Mouse (Mus musculus): Measurements from ENCODE around the gene Dop1b. TPM values are rescaled to one million over a fixed set of nuclear protein-coding genes. Genes with fewer than 3 reads are reported as not detected.
A peak's percentile ranks its signal among the peaks of the same experiment; 100 is the strongest.
"Not testable (repeated sequence)": the region's sequence is repeated elsewhere in the genome, so short reads cannot be mapped to it uniquely, and the experiment has no call there.

Gene Dop1b
- polyA plus RNA-seq, 1 experiment from 2014 or later, result 15.6 TPM

- WGBS, result 25% methylated on average over 13 of the region's 13 CpGs
- Histone ChIP-seq H3K9ac (ENCODE audit: low read length) (no peak overlapping the region), H3K4me2 (ENCODE audit: low read length) (peak overlapping the region; percentile 88), H3K36me3 (ENCODE audit: control insufficient read depth, insufficient read depth, low read length) (no peaks in the 10 kb centered on the region), H3K27me3 (replicated peaks; ENCODE audit: control insufficient read depth, insufficient read depth, low read length) (peaks cover 46% of the 10 kb centered on the region), H3K27ac (ENCODE audit: low read depth) (no peak overlapping the region), H3K4me1 (replicated peaks; ENCODE audit: control insufficient read depth, insufficient read depth, low read length) (peaks cover 8% of the 10 kb centered on the region; the same call in 1 of the 2 replicates), H3K9me3 (ENCODE audit: control insufficient read depth, low read length) (no peaks in the 10 kb centered on the region), H3K4me3 (ENCODE audit: low read depth, low read length) (peak overlapping the region; percentile 39)
- DNase-seq (ENCODE audit: low spot score), result no peak
- no peak for ATAC-seq (replicated peaks; ENCODE audit: low FRiP score, low TSS enrichment, low read depth)
These were observed 29.5 kb upstream of the Dop1b start for GRCm38 (mm10) chr16:93682156-93682688.

- ATAC-seq (replicated peaks; ENCODE audit: low FRiP score, low TSS enrichment, low read depth) (peak; percentile 86), DNase-seq (ENCODE audit: low spot score) (peak; percentile 83)
- Histone ChIP-seq H3K4me2 (ENCODE audit: low read length) (peak within 1 kb of the TSS; percentile 88), H3K27ac (ENCODE audit: low read depth) (no peak within 1 kb of the TSS), H3K4me1 (replicated peaks; ENCODE audit: control insufficient read depth, insufficient read depth, low read length) (peaks cover 8% of the 10 kb centered on the region; the same call in 1 of the 2 replicates), H3K27me3 (replicated peaks; ENCODE audit: control insufficient read depth, insufficient read depth, low read length) (peaks cover 46% of the 10 kb centered on the region), H3K9me3 (ENCODE audit: control insufficient read depth, low read length) (no peaks in the 10 kb centered on the region), H3K9ac (ENCODE audit: low read length) (peak within 1 kb of the TSS; percentile 29), H3K36me3 (ENCODE audit: control insufficient read depth, insufficient read depth, low read length) (no peaks in the 10 kb centered on the region), H3K4me3 (ENCODE audit: low read depth, low read length) (peak within 1 kb of the TSS; percentile 39)
- under 1% methylated on average over 63 of the region's 63 CpGs for WGBS
These were observed 28.8 kb upstream of the Dop1b start, which contains the start of gene Cbr3 for GRCm38 (mm10) chr16:93682689-93683507. Cbr3 (plus strand) TSS chr16:93683215.

GRCm38 (mm10) chr16:93683508-93684236 lies 28.0 kb upstream of the Dop1b start:
- Histone ChIP-seq H3K4me2 (ENCODE audit: low read length) (peak overlapping the region; percentile 88), H3K27me3 (replicated peaks; ENCODE audit: control insufficient read depth, insufficient read depth, low read length) (peaks cover 46% of the 10 kb centered on the region), H3K36me3 (ENCODE audit: control insufficient read depth, insufficient read depth, low read length) (no peaks in the 10 kb centered on the region), H3K9ac (ENCODE audit: low read length) (peak overlapping the region; percentile 29), H3K4me1 (replicated peaks; ENCODE audit: control insufficient read depth, insufficient read depth, low read length) (peaks cover 8% of the 10 kb centered on the region; the same call in 1 of the 2 replicates), H3K27ac (ENCODE audit: low read depth) (no peak overlapping the region), H3K9me3 (ENCODE audit: control insufficient read depth, low read length) (no peaks in the 10 kb centered on the region), H3K4me3 (ENCODE audit: low read depth, low read length) (peak overlapping the region; percentile 39)
- ATAC-seq (replicated peaks; ENCODE audit: low FRiP score, low TSS enrichment, low read depth), result no peak
- WGBS, result 1% methylated on average over 48 of the region's 53 CpGs
- peak; percentile 65 for DNase-seq (ENCODE audit: low spot score)

GRCm38 (mm10) chr16:93684441-93684840 lies 27.3 kb upstream of the Dop1b start:
- peaks cover 46% of the 10 kb centered on the region for H3K27me3 ChIP-seq (replicated peaks; ENCODE audit: control insufficient read depth, insufficient read depth, low read length)
- WGBS, result 38% methylated on average over 7 of the region's 7 CpGs
- DNase-seq (ENCODE audit: low spot score) (no peak), ATAC-seq (replicated peaks; ENCODE audit: low FRiP score, low TSS enrichment, low read depth) (no peak)
- H3K36me3 ChIP-seq (ENCODE audit: control insufficient read depth, insufficient read depth, low read length), result no peaks in the 10 kb centered on the region
- H3K9ac ChIP-seq (ENCODE audit: low read length), result no peak overlapping the region
- H3K4me1 ChIP-seq (replicated peaks; ENCODE audit: control insufficient read depth, insufficient read depth, low read length), result peaks cover 8% of the 10 kb centered on the region; the same call in 1 of the 2 replicates
- no peak overlapping the region for H3K27ac ChIP-seq (ENCODE audit: low read depth)
- peak overlapping the region; percentile 88; the same call in 1 of the 2 replicates for H3K4me2 ChIP-seq (ENCODE audit: low read length)
- H3K9me3 ChIP-seq (ENCODE audit: control insufficient read depth, low read length), result no peaks in the 10 kb centered on the region
- H3K4me3 ChIP-seq (ENCODE audit: low read depth, low read length), result 0 out of 2 replicates have a peak overlapping the region, but pooled peaks have one; percentile 39

GRCm38 (mm10) chr16:93685783-93686182 lies 25.9 kb upstream of the Dop1b start:
- not testable (repeated sequence) for DNase-seq (ENCODE audit: low spot score); H3K36me3 ChIP-seq (ENCODE audit: control insufficient read depth, insufficient read depth, low read length); H3K4me3 ChIP-seq (ENCODE audit: low read depth, low read length); H3K4me1 ChIP-seq (replicated peaks; ENCODE audit: control insufficient read depth, insufficient read depth, low read length); H3K4me2 ChIP-seq (ENCODE audit: low read length); H3K27ac ChIP-seq (ENCODE audit: low read depth); ATAC-seq (replicated peaks; ENCODE audit: low FRiP score, low TSS enrichment, low read depth); H3K9me3 ChIP-seq (ENCODE audit: control insufficient read depth, low read length); H3K9ac ChIP-seq (ENCODE audit: low read length)
- WGBS, result 94% methylated on average over 3 of the region's 3 CpGs
- peaks cover 46% of the 10 kb centered on the region for H3K27me3 ChIP-seq (replicated peaks; ENCODE audit: control insufficient read depth, insufficient read depth, low read length)

GRCm38 (mm10) chr16:93686421-93686820 lies 25.3 kb upstream of the Dop1b start:
- no peak overlapping the region for H3K27ac ChIP-seq (ENCODE audit: low read depth)
- no peak overlapping the region for H3K4me2 ChIP-seq (ENCODE audit: low read length)
- H3K27me3 ChIP-seq (replicated peaks; ENCODE audit: control insufficient read depth, insufficient read depth, low read length), result peaks cover 41% of the 10 kb centered on the region
- no peak overlapping the region for H3K9ac ChIP-seq (ENCODE audit: low read length)
- WGBS, result 79% methylated on average over 6 of the region's 7 CpGs
- peaks cover 8% of the 10 kb centered on the region; the same call in 1 of the 2 replicates for H3K4me1 ChIP-seq (replicated peaks; ENCODE audit: control insufficient read depth, insufficient read depth, low read length)
- DNase-seq (ENCODE audit: low spot score), result no peak
- no peaks in the 10 kb centered on the region for H3K9me3 ChIP-seq (ENCODE audit: control insufficient read depth, low read length)
- no peaks in the 10 kb centered on the region for H3K36me3 ChIP-seq (ENCODE audit: control insufficient read depth, insufficient read depth, low read length)
- H3K4me3 ChIP-seq (ENCODE audit: low read depth, low read length), result no peak overlapping the region
- no peak for ATAC-seq (replicated peaks; ENCODE audit: low FRiP score, low TSS enrichment, low read depth)

GRCm38 (mm10) chr16:93686945-93687344 lies 24.8 kb upstream of the Dop1b start:
- ATAC-seq (replicated peaks; ENCODE audit: low FRiP score, low TSS enrichment, low read depth), result no peak
- H3K4me1 ChIP-seq (replicated peaks; ENCODE audit: control insufficient read depth, insufficient read depth, low read length), result peaks cover 8% of the 10 kb centered on the region; the same call in 1 of the 2 replicates
- no peak overlapping the region for H3K9ac ChIP-seq (ENCODE audit: low read length)
- no peaks in the 10 kb centered on the region for H3K36me3 ChIP-seq (ENCODE audit: control insufficient read depth, insufficient read depth, low read length)
- no peaks in the 10 kb centered on the region for H3K9me3 ChIP-seq (ENCODE audit: control insufficient read depth, low read length)
- 38% methylated on average over 5 of the region's 5 CpGs for WGBS
- peaks cover 36% of the 10 kb centered on the region for H3K27me3 ChIP-seq (replicated peaks; ENCODE audit: control insufficient read depth, insufficient read depth, low read length)
- no peak overlapping the region for H3K4me3 ChIP-seq (ENCODE audit: low read depth, low read length)
- DNase-seq (ENCODE audit: low spot score), result peak; percentile 64
- no peak overlapping the region for H3K27ac ChIP-seq (ENCODE audit: low read depth)
- H3K4me2 ChIP-seq (ENCODE audit: low read length), result no peak overlapping the region

- WGBS, result 70% methylated on average over 6 of the region's 6 CpGs
- H3K9ac ChIP-seq (ENCODE audit: low read length), result no peak overlapping the region
- no peak overlapping the region for H3K27ac ChIP-seq (ENCODE audit: low read depth)
- H3K4me2 ChIP-seq (ENCODE audit: low read length), result no peak overlapping the region
- H3K27me3 ChIP-seq (replicated peaks; ENCODE audit: control insufficient read depth, insufficient read depth, low read length), result 0 out of 2 replicates have a peak, but pooled peaks cover 3% of the 10 kb centered on the region
- H3K4me3 ChIP-seq (ENCODE audit: low read depth, low read length), result no peak overlapping the region
- no peaks in the 10 kb centered on the region for H3K9me3 ChIP-seq (ENCODE audit: control insufficient read depth, low read length)
- no peaks in the 10 kb centered on the region for H3K4me1 ChIP-seq (replicated peaks; ENCODE audit: control insufficient read depth, insufficient read depth, low read length)
- DNase-seq (ENCODE audit: low spot score), result no peak
- no peaks in the 10 kb centered on the region for H3K36me3 ChIP-seq (ENCODE audit: control insufficient read depth, insufficient read depth, low read length)
- ATAC-seq (replicated peaks; ENCODE audit: low FRiP score, low TSS enrichment, low read depth), result no peak; the same call in 1 of the 2 replicates
These were observed 20.4 kb upstream of the Dop1b start for GRCm38 (mm10) chr16:93691206-93691841.
